In genomic region chr7:68130950-68131580, GRCm38 (mm10) we compare ENCODE assay signal across 9 mouse cellular contexts.
DNase-seq lines count a peak whose midpoint lies in the region; ATAC-seq and TF ChIP-seq lines count a peak whose summit lies in the region.
"Had no signal": no experiment of that assay in that cellular context is flagged by ENCODE, and none has a peak within 500 bp of the region (broad histone marks: within the 10 kb centered on the region; RNA-seq: fewer than 3 reads in every experiment).

No protein-coding gene starts in this region.

- H3K9me3 ChIP-seq in heart, embryonic 13.5 days = no peaks in the 10 kb centered on the region
- no peaks in the 10 kb centered on the region for H3K9me3 ChIP-seq in stomach, postnatal 0 days (ENCODE audit: control insufficient read depth, low read length)

- 0 out of 2 replicates have a peak overlapping the region, but pooled peaks have one; percentile 86 for H3K4me2 ChIP-seq in heart, embryonic 13.5 days
- no peak overlapping the region for H3K4me2 ChIP-seq in stomach, postnatal 0 days (replicated peaks; ENCODE audit: low read depth)

- H3K27me3 ChIP-seq in heart, embryonic 13.5 days (replicated peaks) = no peaks in the 10 kb centered on the region
- no peaks in the 10 kb centered on the region for H3K27me3 ChIP-seq in stomach, postnatal 0 days (ENCODE audit: control insufficient read depth, insufficient read depth, low read length)

- no peak overlapping the region for H3K4me3 ChIP-seq in heart, embryonic 13.5 days
- H3K4me3 ChIP-seq in stomach, postnatal 0 days (ENCODE audit: low read depth, low read length) = no peak overlapping the region

- 56% methylated on average over 13 of the region's 13 CpGs for WGBS in heart, embryonic 13.5 days
- 57% methylated on average over 13 of the region's 13 CpGs for WGBS in stomach, postnatal 0 days

- no peak overlapping the region for H3K9ac ChIP-seq in heart, embryonic 13.5 days
- no peak overlapping the region for H3K9ac ChIP-seq in stomach, postnatal 0 days (ENCODE audit: low read length)

- TF ChIP-seq EP300 in stomach, postnatal 0 days (optimal IDR thresholded peaks at IDR 0.05) = no peak

- no peak for TF ChIP-seq CTCF in stomach, postnatal 0 days (IDR thresholded peaks at IDR 0.05; ENCODE audit: low read depth)

- no peak for DNase-seq in heart, postnatal 14 days
- peak; percentile 18 for DNase-seq in urinary bladder, postnatal 14 days (ENCODE audit: low spot score)
- DNase-seq in urinary bladder, adult 18-20 months (ENCODE audit: low spot score in 2 of 2) = no peak
- peak; percentile 80 for DNase-seq in kidney, postnatal 14 days
- DNase-seq in stomach, postnatal 0 days (ENCODE audit: low spot score) = no peak
- DNase-seq in spleen, postnatal 14 days (ENCODE audit: low spot score in 2 of 2) = no peak
- DNase-seq: liver, postnatal 0 days had no signal

- no peaks in the 10 kb centered on the region for H3K36me3 ChIP-seq in heart, embryonic 13.5 days
- H3K36me3 ChIP-seq in stomach, postnatal 0 days (ENCODE audit: control insufficient read depth, insufficient read depth, low read length) = no peaks in the 10 kb centered on the region

- H3K4me1 ChIP-seq in heart, embryonic 13.5 days = peaks cover 68% of the 10 kb centered on the region
- 0 out of 2 replicates have a peak, but pooled peaks cover 6% of the 10 kb centered on the region for H3K4me1 ChIP-seq in stomach, postnatal 0 days (replicated peaks; ENCODE audit: control insufficient read depth, insufficient read depth)

- intact Hi-C loops in heart, postnatal 14 days (cut with DNase I) = loop anchor here (1.0 to 5.0 kb wide), 3 partner anchors 51 to 180 kb away; no protein-coding TSS in a partner anchor

- ATAC-seq in heart, embryonic 13.5 days (ENCODE audit: extremely low read depth, insufficient number of reproducible peaks, low FRiP score, low TSS enrichment) = no peak
- ATAC-seq in stomach, postnatal 0 days (ENCODE audit: low FRiP score, low TSS enrichment) = no peak
- no peak for ATAC-seq in erythroid progenitor cell, adult 5-6 weeks (replicated peaks; ENCODE audit: low FRiP score, poor library complexity, severe bottlenecking)
- ATAC-seq: liver, postnatal 0 days had no signal

- peak overlapping the region; percentile 36; the same call in 1 of the 2 replicates for H3K27ac ChIP-seq in heart, embryonic 13.5 days (replicated peaks)
- H3K27ac ChIP-seq in stomach, postnatal 0 days (replicated peaks) = 0 out of 2 replicates have a peak overlapping the region, but pooled peaks have one; percentile 18

Comparison
In these comparisons a context has a peak if more than half of its experiments do, and no peak if none do; other contexts are left out.
1. DNase-seq: peak in urinary bladder, postnatal 14 days (single experiment) and kidney, postnatal 14 days (single experiment); none in heart, postnatal 14 days (0 of 2), urinary bladder, adult 18-20 months (0 of 2), stomach, postnatal 0 days (single experiment) and spleen, postnatal 14 days (0 of 2).